Mouse (Mus musculus) embryonic facial prominence, embryonic 11.5 days (tissue): ENCODE data around the gene Spata2. TPM values are rescaled to one million over a fixed set of nuclear protein-coding genes. Genes with fewer than 3 reads are reported as not detected.

ENCODE experiments used
- ATAC-seq: fragments of 200-750 bp; cut with Nextera tagmentation; replicated peaks from 2 replicates; pipeline ENCODE4 v1.8.0; 2017; ENCODE audit warnings: low read depth; ENCODE audit not compliant: insufficient number of reproducible peaks, low FRiP score, low TSS enrichment
- DNase-seq: peaks from one replicate; pipeline ENCODE4 v3.0.0-alpha.2; 2015; ENCODE audit warnings: low spot score
- H3K27ac ChIP-seq: fragments of 300-500 bp; sonication (generic); replicated peaks from 2 replicates; pipeline ENCODE4 v1.5.1; 2014; ENCODE audit warnings: mild to moderate bottlenecking, low read depth, low read length, control low read depth
- H3K27me3 ChIP-seq: fragments of 300-500 bp; sonication (generic); 2 replicates; pipeline ENCODE4 v1.6.1; 2014; ENCODE audit warnings: mild to moderate bottlenecking, low read length, moderate library complexity, mixed read lengths; ENCODE audit not compliant: control insufficient read depth, insufficient read depth
- H3K36me3 ChIP-seq: fragments of 300-500 bp; sonication (generic); replicated peaks from 2 replicates; pipeline ENCODE4 v1.6.1; 2014; ENCODE audit warnings: low read depth, mild to moderate bottlenecking, low read length, moderate library complexity, mixed read lengths; ENCODE audit not compliant: control insufficient read depth, insufficient read depth
- H3K4me1 ChIP-seq: fragments of 300-500 bp; sonication (generic); 2 replicates; pipeline ENCODE4 v1.6.1; 2014; ENCODE audit warnings: low read length, mixed read lengths; ENCODE audit not compliant: control insufficient read depth, insufficient read depth
- H3K4me2 ChIP-seq: fragments of 300-500 bp; sonication (generic); 2 replicates; pipeline ENCODE4 v1.6.1; 2014; ENCODE audit warnings: low read depth, mild to moderate bottlenecking, control low read depth, low read length, moderate library complexity
- H3K4me3 ChIP-seq: fragments of 300-500 bp; sonication (generic); 2 replicates; pipeline ENCODE4 v1.5.1; 2014; ENCODE audit warnings: low read depth, low read length, control low read depth
- H3K9ac ChIP-seq: fragments of 300-500 bp; sonication (generic); replicated peaks from 2 replicates; pipeline ENCODE4 v1.6.1; 2014; ENCODE audit warnings: mild to moderate bottlenecking, control low read depth, low read length
- H3K9me3 ChIP-seq: fragments of 300-500 bp; sonication (generic); replicated peaks from 2 replicates; pipeline ENCODE4 v1.6.1; 2016; ENCODE audit warnings: mild to moderate bottlenecking, low read length, inconsistent platforms, mixed read lengths; ENCODE audit not compliant: control insufficient read depth
- WGBS: fragments of 180-500 bp; shearing (Covaris S2); extraction: QIAGEN DNeasy Blood & Tissue Kit; methylation state at CpG from one replicate; pipeline ENCODE4 v1.1.7; 2014; 5-methylcytosine and 5-hydroxymethylcytosine counted together
- polyA plus RNA-seq: library from polyadenylated mRNA; unstranded; fragments of >200 nt; fragmentation: Nextera tagmentation; extraction: Ambion mirVana; gene quantifications from 2 replicates; pipeline ENCODE4 v1.2.1, GENCODE M21; 2014

The Spata2 gene
- polyA plus RNA-seq, 1 experiment from 2014 or later, result 12.1 TPM

DNA sequence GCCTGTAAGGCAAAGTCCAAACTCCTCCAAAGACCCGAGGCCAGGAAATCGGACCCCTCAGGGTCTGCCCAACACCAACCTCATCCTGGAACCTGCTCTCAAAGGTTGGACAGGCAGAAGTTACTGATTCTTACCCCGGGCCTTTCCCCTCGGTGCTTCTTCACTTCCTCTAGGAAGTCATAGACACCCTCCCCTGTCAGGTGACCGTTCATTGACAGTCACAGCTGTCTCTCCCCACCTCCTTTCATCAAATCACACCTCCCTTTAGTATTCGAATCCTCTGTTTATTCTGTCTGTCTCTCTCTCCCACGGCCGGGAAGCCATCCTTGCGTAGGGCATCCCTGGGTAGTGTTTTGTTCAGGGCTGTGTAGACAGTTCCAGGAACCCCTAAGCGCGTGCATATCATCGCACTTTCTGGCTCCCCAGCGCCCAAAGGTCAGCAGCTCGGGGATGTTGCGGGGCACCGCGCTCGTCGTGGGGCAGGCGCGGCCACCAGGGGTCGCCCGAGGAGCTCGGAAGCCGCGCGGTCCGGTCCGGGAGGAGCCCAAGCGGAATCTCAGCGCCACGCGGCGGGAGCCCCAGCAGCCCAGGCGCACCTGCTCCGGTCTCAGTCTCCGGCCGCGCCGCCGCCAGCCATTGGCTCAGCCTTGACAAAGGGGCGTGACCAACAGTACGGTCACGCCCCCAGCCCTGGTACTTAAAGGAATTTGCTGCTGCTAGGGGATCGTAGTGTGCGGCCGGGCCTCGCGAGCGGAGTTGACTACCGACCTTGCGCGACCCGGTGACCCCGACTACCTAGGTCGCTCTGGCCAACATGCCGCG is 45.0 kb upstream of the Spata2 start, which contains the start of gene Snai1:
TSS of gene Snai1 (plus strand) at position 720 of the 822 bp plus-strand sequence.
- no peaks in the 10 kb centered on the region for H3K36me3 ChIP-seq
- peaks cover 17% of the 10 kb centered on the region for H3K4me1 ChIP-seq
- peak; percentile 99 for DNase-seq
- peak within 1 kb of the TSS; percentile 84 for H3K9ac ChIP-seq
- H3K27ac ChIP-seq, result peak within 1 kb of the TSS; percentile 72
- WGBS, result 1% methylated on average over 55 of the region's 58 CpGs
- ATAC-seq, result peak; percentile 95
- H3K9me3 ChIP-seq, result no peaks in the 10 kb centered on the region
- H3K27me3 ChIP-seq, result 0 out of 2 replicates have a peak, but pooled peaks cover 6% of the 10 kb centered on the region
- peak within 1 kb of the TSS; percentile 81 for H3K4me3 ChIP-seq
- H3K4me2 ChIP-seq, result peak within 1 kb of the TSS; percentile 92

DNA sequence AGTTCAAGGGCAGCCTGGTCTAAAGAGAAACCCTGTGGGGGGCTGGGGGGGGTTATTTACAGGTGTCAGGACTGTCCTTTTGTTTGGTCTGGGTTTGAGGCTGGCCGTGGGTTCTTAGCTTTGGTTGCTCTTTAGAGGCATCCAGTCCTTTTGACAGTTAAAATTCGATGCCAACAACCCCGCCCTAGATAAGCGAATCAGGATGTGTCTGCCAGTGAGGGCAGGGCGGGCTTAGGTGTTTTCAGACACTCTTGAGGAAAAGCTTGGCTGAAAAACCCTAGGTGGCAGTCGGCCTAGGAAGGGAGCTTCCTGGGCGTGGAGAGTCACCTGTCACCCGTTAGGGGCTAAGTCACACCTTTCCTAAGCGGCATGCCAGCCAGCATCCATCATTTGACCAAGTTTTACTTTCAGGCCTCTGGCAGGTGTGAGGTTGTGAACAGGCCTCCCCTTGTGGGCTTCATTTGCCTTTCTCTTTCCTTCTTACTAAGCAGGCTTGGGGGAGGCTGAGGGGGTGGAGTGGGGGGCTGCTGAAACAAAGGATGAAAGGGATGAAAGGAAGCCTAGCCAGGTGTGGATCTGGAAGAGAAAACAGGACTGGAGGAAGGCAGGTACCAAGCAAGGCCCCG is 43.7 kb upstream of the Spata2 start:
- DNase-seq (no peak), ATAC-seq (no peak)
- no peaks in the 10 kb centered on the region for H3K9me3 ChIP-seq
- H3K36me3 ChIP-seq, result no peaks in the 10 kb centered on the region
- no peak overlapping the region for H3K27ac ChIP-seq
- no peak overlapping the region for H3K9ac ChIP-seq
- 0 out of 2 replicates have a peak, but pooled peaks cover 6% of the 10 kb centered on the region for H3K27me3 ChIP-seq
- 46% methylated on average over 10 of the region's 10 CpGs for WGBS
- peaks cover 10% of the 10 kb centered on the region for H3K4me1 ChIP-seq
- no peak overlapping the region for H3K4me3 ChIP-seq
- no peak overlapping the region for H3K4me2 ChIP-seq

DNA sequence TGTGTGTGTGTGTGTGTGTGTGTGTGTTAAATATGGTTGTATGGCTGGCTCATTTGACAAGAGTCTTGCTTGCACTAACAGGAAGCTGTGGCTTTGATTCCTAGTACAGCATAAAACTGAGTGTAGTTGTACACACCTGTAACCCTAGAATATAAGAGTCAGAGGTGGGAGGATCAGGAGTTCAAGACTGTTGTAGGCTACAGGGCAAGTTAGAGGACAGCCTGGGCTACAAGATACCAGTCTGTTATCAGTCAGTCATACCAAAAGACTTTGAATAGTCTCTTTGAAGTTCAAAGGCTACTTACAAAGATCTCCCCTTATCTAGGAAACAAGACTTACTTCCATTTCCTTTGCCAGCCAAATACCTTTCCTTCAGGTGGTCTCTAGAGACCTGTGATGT is 41.2 kb upstream of the Spata2 start:
- Histone ChIP-seq H3K27me3 (0 out of 2 replicates have a peak, but pooled peaks cover 6% of the 10 kb centered on the region), H3K36me3 (no peaks in the 10 kb centered on the region), H3K4me1 (0 out of 2 replicates have a peak, but pooled peaks cover 2% of the 10 kb centered on the region), H3K4me3 (no peak overlapping the region), H3K4me2 (no peak overlapping the region), H3K9me3 (no peaks in the 10 kb centered on the region), H3K27ac (no peak overlapping the region), H3K9ac (no peak overlapping the region)
- no peak for DNase-seq
- no peak for ATAC-seq

- no peak overlapping the region for H3K27ac ChIP-seq
- DNase-seq (peak; percentile 78), ATAC-seq (no peak)
- H3K4me2 ChIP-seq, result no peak overlapping the region
- no peaks in the 10 kb centered on the region for H3K9me3 ChIP-seq
- no peaks in the 10 kb centered on the region for H3K36me3 ChIP-seq
- no peaks in the 10 kb centered on the region for H3K4me1 ChIP-seq
- H3K27me3 ChIP-seq, result 0 out of 2 replicates have a peak, but pooled peaks cover 6% of the 10 kb centered on the region
- no peak overlapping the region for H3K9ac ChIP-seq
- no peak overlapping the region for H3K4me3 ChIP-seq
- WGBS, result 17% methylated on average over 13 of the region's 13 CpGs
These were observed 39.4 kb upstream of the Spata2 start for GRCm38 (mm10) chr2:167532131-167532530.

- no peak for DNase-seq
- Histone ChIP-seq H3K4me3 (no peak overlapping the region), H3K36me3 (no peaks in the 10 kb centered on the region), H3K27ac (no peak overlapping the region), H3K4me1 (no peaks in the 10 kb centered on the region), H3K4me2 (no peak overlapping the region), H3K9me3 (no peaks in the 10 kb centered on the region), H3K27me3 (no peaks in the 10 kb centered on the region), H3K9ac (no peak overlapping the region)
- ATAC-seq, result no peak
- 77% methylated on average over 4 of the region's 4 CpGs for WGBS
These were observed 37.8 kb upstream of the Spata2 start for GRCm38 (mm10) chr2:167530536-167530935.

DNA sequence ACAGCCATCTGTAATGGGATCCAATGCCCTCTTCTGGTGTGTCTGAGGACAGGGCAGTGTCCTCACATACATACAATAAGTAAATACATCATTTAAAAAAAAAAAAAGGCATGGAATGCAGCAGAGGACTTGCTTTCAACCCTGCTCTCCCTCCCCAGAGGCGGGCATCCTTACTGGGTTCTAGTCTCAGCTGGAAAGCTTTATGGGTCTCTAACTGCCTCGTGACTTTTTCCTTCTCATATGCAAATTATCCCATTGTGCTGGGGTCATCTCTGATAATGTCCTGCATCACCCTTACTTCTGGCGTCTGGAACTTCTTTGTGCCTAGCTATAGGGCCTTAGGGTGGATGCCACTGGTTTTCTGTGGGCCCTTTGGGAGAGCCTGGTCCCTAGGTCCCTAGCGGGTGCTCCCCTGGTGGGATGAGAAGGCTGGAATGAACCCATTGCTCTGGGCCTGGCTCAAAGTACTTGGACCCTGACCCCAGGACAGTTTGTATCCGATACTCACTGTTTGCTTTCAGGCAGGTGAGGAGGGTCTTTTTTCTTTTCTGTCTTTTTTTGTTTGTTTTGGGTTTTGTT is 37.3 kb upstream of the Spata2 start:
- Histone ChIP-seq H3K4me3 (no peak overlapping the region), H3K27ac (no peak overlapping the region), H3K9me3 (no peaks in the 10 kb centered on the region), H3K27me3 (no peaks in the 10 kb centered on the region), H3K36me3 (no peaks in the 10 kb centered on the region), H3K4me2 (no peak overlapping the region), H3K9ac (no peak overlapping the region), H3K4me1 (no peaks in the 10 kb centered on the region)
- DNase-seq, result no peak
- WGBS, result 37% methylated on average over 5 of the region's 5 CpGs
- ATAC-seq, result no peak

DNA sequence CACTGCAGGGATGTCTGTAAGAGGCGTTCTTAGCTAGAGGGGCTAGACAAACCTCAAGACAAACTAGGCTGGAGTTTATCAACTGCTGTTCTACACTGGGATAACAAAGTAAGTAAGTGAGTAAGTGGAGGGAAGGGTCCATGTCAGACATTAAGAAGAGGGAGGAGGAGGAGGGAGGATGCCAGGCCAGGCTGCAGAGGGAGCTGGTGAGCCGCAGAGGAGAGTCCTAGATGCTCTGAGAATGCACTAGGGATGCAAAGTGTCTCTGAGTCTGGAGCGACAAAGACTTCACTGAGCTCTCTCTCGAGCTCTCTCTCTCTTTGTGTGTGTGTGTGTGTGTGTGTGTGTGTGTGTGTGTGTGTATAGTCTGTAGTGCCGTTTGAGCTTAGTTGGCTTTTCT is 35.6 kb upstream of the Spata2 start:
- Histone ChIP-seq H3K4me1 (no peaks in the 10 kb centered on the region), H3K9ac (no peak overlapping the region), H3K36me3 (no peaks in the 10 kb centered on the region), H3K9me3 (no peaks in the 10 kb centered on the region), H3K4me2 (no peak overlapping the region), H3K4me3 (no peak overlapping the region), H3K27ac (no peak overlapping the region), H3K27me3 (no peaks in the 10 kb centered on the region)
- WGBS, result 14% methylated on average over 5 of the region's 5 CpGs
- no peak for ATAC-seq
- DNase-seq, result peak; percentile 55
